Mouse (Mus musculus) cortical plate, adult 2 months (tissue): ENCODE data around the gene Upk3b.

Experiments used
- CTCF ChIP-seq: fragments of 200-500 bp; IDR thresholded peaks from 2 replicates; pipeline ENCODE4 v1.5.1; 2011; ENCODE audit warnings: mild to moderate bottlenecking, control low read depth, low read length; ENCODE audit not compliant: insufficient read depth; ENCODE audit errors: extremely low read depth
- POLR2A ChIP-seq: fragments of 200-500 bp; IDR thresholded peaks from 2 replicates; pipeline ENCODE4 v1.6.1; 2011; ENCODE audit warnings: mild to moderate bottlenecking, low read length, control low read depth; ENCODE audit not compliant: insufficient read depth; ENCODE audit errors: extremely low read depth

- TF ChIP-seq CTCF (no peak), POLR2A (no peak)
Measured at GRCm38 (mm10) chr5:136052861-136053655, 14.8 kb downstream of the Upk3b start.
